Mouse (Mus musculus): ENCODE measurements around the gene Tnfaip2. TPM values are rescaled to one million over a fixed set of nuclear protein-coding genes. Genes with fewer than 3 reads are reported as not detected.

Gene Tnfaip2
- polyA plus RNA-seq, 1 experiment from 2014 or later: 3.0 TPM

DNA sequence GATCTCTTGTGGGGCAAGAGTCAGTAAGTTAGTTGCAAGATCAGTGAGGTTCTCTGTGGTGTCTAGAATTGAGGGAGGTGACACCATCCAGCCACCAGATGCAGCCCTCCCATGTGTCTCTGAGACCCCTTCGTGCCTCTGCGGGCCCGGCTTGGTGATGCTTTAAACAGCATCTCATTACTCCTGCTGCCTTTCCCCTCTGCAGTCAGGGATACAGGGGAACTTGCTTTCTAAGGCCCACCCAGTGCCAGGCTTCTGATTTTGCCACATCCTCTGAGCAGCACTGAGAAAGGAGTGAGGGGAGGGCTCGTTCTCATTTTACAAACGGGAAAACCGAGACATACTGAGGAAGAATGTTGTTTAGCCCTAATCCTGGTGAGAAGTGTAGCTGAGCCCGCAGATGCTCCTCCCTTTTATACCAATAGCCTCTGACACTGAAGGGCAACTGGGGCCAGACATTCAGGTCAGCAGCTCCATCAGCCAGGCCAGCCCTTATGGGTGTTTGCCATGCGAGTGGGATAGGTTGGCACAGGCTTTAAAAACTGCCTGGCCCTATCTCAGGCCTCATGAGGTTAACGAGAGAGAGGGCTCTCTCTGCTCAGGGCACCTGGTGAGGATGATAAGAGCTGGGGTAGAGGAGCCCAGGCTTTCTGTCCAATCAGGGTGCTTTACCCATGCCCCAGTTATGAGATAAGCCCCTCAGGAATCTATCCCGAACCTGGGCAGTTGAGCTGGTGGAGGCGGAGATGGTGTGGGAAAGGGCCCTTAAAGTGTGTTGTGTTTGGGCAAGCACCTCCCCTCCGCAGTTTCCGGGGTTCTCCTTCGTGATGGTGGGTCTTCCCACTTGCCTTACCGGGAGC lies 972 bp downstream of the Tnfaip2 start:
- Histone ChIP-seq H3K4me3 (peak overlapping the region; percentile 58), H3K9me3 (no peaks in the 10 kb centered on the region), H3K36me3 (no peaks in the 10 kb centered on the region), H3K27ac (peak overlapping the region; percentile 62; the same call in 1 of the 2 replicates), H3K27me3 (ENCODE audit: insufficient read depth, poor library complexity, severe bottlenecking) (peaks cover 92% of the 10 kb centered on the region), H3K4me1 (replicated peaks) (peaks cover 61% of the 10 kb centered on the region)
- 10% methylated on average over 15 of the region's 15 CpGs for WGBS
- DNase-seq (ENCODE audit: low spot score): peak; percentile 36

DNA sequence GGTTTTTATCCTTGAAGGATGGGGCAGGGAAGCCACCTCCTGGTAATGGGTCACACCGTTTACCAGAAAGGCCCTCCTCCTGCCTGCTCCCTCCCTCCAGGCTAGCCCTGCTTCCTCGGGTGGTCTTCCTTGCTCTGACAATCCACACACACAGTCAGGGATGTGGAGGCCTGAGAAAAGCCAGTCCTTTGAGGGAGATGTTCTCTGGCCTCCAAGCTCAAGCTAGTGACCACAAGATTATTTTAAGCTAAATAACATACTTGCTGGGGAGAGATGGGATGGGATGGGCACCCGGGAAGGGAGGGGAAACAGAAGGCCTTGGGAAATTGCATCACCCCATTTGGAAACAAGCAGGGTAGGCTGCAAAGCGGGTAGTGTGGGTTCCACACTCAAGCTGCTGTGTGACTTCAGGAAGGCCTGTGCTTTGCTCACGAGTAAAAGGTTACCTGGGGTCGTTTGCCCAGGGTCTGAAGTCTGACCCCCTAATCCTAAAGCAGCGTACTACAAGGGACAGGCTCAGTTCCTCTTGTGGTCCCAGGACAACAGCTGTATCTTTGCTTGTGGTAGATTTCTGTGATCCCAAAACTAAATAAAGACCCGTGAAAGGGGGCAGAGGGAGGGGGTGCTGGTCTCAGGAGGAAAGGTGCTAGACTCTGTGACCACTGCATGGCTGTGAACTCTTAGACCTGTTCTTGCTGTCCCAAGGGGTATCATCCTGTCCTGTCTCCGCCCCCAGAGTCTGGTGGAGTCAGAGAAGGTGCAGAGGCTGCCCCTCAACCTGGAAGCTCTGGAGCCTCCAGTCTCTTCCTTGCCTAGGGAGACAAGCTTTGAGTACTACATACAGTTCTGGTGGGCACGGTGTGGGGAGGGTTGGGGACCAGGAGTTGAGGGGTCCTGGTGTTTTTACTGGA lies 1.9 kb downstream of the Tnfaip2 start:
- 21% methylated on average over 10 of the region's 10 CpGs for WGBS
- Histone ChIP-seq H3K4me3 (0 out of 2 replicates have a peak overlapping the region, but pooled peaks have one; percentile 58), H3K4me1 (replicated peaks) (peaks cover 71% of the 10 kb centered on the region)

DNA sequence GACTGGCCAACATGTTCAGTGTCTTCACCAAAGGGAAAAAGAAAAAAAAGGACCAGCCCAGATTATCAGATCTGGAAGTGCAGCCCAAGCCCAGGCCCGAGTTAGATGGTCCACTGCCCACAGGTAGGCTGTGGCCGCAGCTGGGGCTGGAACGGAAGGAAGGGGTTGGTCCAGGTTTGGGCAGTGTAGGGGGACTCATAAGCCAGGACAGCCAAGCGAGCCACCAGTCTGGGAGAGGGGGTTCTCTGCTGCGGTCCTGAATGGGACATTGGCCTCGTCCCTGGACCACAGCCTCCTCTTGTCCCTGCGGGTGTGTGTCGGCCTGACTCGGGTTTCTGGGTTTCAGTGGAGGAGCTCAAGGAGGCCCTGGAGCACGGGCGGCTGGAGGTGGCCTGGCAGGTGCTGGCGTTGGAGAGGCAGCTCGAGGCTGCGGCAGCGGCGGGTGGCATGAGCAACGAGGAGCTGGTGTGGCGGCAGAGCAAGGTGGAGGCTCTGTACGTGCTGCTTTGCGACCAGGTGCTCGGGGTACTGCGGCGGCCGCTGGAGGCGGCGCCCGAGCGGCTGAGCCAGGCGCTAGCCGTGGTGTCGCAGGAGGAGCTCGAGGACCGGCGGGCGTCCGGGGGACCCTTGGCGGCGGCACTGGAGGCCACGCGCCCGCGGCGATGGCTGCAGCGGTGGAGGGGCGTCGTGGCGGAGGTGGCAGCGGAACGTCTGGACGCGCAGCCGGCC lies 3.1 kb downstream of the Tnfaip2 start:
- DNase-seq (ENCODE audit: low spot score): no peak
- H3K36me3 ChIP-seq: no peaks in the 10 kb centered on the region
- H3K4me1 ChIP-seq (replicated peaks): peaks cover 82% of the 10 kb centered on the region
- 3% methylated on average over 52 of the region's 52 CpGs for WGBS
- H3K27me3 ChIP-seq (ENCODE audit: insufficient read depth, poor library complexity, severe bottlenecking): peaks cover 100% of the 10 kb centered on the region
- peak overlapping the region; percentile 44 for H3K4me3 ChIP-seq
- no peak overlapping the region for H3K27ac ChIP-seq
- no peaks in the 10 kb centered on the region for H3K9me3 ChIP-seq

More for the DNA sequence above, 1.9 kb downstream of the Tnfaip2 start:
- no peaks in the 10 kb centered on the region for H3K36me3 ChIP-seq
- no peaks in the 10 kb centered on the region for H3K9me3 ChIP-seq
- H3K27me3 ChIP-seq (ENCODE audit: insufficient read depth, poor library complexity, severe bottlenecking): peaks cover 96% of the 10 kb centered on the region
- H3K27ac ChIP-seq: no peak overlapping the region
- DNase-seq (ENCODE audit: low spot score): no peak

DNA sequence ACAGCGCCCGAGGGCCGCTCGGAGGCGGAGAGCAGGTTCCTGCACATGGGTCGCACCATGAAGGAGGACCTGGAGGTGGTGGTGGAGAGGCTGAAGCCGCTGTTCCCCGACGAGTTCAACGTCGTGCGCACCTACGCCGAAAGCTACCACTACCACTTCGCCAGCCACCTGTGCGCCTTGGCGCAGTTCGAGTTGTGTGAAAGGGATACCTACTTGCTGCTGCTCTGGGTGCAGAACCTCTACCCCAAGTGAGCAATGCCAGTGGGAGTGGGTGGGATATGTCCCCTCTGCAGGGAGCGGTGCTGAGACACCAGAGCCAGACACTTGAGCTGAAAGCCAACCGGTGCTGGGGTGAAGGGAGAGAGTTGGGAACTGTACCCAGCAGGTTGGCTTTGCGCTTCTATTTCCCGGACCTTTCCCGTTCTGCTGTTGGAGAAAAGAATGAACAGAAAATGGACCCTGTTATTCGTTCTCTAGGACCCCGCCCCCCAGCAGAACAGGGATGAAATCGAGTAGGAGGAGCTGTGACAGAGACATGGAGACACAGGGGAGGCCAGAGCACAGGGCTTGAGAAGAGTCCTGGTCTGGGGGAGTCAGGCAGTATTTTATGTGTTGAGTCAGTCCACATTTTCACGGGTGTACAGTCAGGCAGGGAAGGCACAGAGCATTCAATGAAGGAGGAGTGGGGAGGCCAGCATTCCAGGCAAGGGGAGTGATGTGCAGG lies 3.8 kb downstream of the Tnfaip2 start:
- Histone ChIP-seq H3K27me3 (ENCODE audit: insufficient read depth, poor library complexity, severe bottlenecking) (peaks cover 100% of the 10 kb centered on the region), H3K4me3 (peak overlapping the region; percentile 44), H3K9me3 (no peaks in the 10 kb centered on the region), H3K36me3 (no peaks in the 10 kb centered on the region), H3K27ac (no peak overlapping the region), H3K4me1 (replicated peaks) (peaks cover 89% of the 10 kb centered on the region)
- no peak for DNase-seq (ENCODE audit: low spot score)
- WGBS: 4% methylated on average over 27 of the region's 27 CpGs

DNA sequence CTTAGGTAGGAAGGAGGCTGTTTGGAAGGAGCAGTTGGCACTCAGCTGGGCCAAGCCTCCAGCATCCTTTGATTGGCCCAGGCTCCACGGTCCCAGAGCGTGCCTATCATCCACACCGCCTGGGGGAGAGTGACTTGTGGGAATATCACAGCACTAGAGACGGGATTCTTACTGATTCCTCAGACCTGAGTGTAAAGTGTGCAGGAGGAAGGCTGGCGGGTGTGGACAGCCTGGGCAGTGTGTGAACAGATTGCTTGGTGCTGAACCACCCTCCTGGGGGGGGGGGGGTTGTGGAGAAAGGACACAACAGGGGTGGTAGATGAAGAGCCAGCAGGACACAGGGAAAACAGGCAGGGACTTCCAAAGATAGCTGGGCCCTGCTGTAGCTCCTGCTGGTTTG lies 4.5 kb downstream of the Tnfaip2 start:
- peaks cover 84% of the 10 kb centered on the region for H3K4me1 ChIP-seq (replicated peaks)
- 20% methylated on average over 5 of the region's 5 CpGs for WGBS
- H3K27ac ChIP-seq: no peak overlapping the region
- DNase-seq (ENCODE audit: low spot score): no peak
- no peaks in the 10 kb centered on the region for H3K9me3 ChIP-seq
- H3K36me3 ChIP-seq: no peaks in the 10 kb centered on the region
- H3K27me3 ChIP-seq (ENCODE audit: insufficient read depth, poor library complexity, severe bottlenecking): peaks cover 100% of the 10 kb centered on the region
- H3K4me3 ChIP-seq: 0 out of 2 replicates have a peak overlapping the region, but pooled peaks have one; percentile 1

DNA sequence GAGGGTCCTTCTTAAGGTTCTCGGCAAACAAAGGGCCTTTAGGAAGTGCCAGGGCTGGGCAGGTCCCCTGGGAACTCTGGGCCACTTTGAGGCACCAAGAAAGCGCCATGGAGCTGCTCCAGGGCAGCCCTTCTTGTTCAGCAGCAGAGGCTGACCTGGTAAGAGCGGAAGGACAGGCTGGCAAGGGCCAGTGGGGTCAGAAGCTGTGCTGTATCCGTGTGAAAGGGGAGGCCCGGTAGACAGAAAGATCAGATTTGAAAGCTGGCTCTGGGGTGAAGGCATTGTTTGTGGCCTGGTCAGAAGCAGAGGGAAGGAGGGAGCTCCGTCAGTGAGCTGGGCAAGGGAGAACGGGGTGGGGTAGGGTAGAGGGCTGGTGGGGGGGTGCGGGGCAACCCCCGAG lies 5.1 kb downstream of the Tnfaip2 start:
- Histone ChIP-seq H3K4me3 (0 out of 2 replicates have a peak overlapping the region, but pooled peaks have one; percentile 3), H3K36me3 (no peaks in the 10 kb centered on the region), H3K27me3 (ENCODE audit: insufficient read depth, poor library complexity, severe bottlenecking) (peaks cover 100% of the 10 kb centered on the region), H3K4me1 (replicated peaks) (peaks cover 78% of the 10 kb centered on the region), H3K27ac (no peak overlapping the region), H3K9me3 (no peaks in the 10 kb centered on the region)
- no peak for DNase-seq (ENCODE audit: low spot score)
- WGBS: 15% methylated on average over 9 of the region's 9 CpGs

DNA sequence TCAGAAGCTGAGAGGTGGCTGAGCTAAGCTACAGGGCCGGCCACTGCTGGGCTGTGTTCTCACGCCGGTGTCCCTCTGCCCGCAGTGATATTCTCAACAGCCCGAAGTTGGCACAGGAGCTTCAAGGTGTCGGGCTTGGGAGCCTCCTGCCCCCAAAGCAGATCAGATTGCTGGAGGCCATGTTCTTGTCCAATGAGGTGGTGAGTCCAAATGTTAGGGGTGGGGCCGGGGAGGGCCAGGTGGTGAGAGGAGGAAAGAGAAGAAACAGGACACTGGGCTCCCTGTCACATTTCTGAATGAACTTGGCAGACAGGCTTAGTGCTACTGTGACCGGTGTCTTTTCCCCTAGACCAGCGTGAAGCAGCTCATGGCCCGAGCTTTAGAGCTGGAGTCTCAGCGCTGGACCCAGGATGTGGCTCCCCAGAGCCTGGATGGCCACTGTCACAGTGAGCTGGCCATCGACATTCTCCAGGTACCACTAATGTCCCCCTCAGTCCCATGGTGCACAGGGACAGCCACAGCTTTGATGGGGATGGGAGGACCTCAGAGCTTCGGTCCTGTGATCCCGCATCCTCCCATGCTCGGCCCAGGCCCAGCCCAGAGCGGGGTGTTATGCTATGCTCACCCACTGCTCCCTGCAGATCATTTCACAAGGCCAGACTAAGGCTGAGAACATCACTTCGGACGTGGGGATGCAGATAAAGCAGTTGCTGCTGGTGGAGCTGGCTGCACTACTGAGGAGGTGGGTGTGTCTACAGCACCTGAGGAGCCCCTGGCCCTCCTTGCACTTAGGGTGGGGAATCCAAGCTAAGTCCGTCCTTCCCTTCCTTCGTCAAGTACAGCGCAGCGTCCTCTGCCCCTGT lies 5.9 kb downstream of the Tnfaip2 start:
- peaks cover 70% of the 10 kb centered on the region for H3K4me1 ChIP-seq (replicated peaks)
- 18% methylated on average over 22 of the region's 22 CpGs for WGBS
- H3K27ac ChIP-seq: no peak overlapping the region
- no peaks in the 10 kb centered on the region for H3K36me3 ChIP-seq
- peaks cover 99% of the 10 kb centered on the region for H3K27me3 ChIP-seq (ENCODE audit: insufficient read depth, poor library complexity, severe bottlenecking)
- DNase-seq (ENCODE audit: low spot score): no peak
- H3K9me3 ChIP-seq: no peaks in the 10 kb centered on the region
- 0 out of 2 replicates have a peak overlapping the region, but pooled peaks have one; percentile 5 for H3K4me3 ChIP-seq

DNA sequence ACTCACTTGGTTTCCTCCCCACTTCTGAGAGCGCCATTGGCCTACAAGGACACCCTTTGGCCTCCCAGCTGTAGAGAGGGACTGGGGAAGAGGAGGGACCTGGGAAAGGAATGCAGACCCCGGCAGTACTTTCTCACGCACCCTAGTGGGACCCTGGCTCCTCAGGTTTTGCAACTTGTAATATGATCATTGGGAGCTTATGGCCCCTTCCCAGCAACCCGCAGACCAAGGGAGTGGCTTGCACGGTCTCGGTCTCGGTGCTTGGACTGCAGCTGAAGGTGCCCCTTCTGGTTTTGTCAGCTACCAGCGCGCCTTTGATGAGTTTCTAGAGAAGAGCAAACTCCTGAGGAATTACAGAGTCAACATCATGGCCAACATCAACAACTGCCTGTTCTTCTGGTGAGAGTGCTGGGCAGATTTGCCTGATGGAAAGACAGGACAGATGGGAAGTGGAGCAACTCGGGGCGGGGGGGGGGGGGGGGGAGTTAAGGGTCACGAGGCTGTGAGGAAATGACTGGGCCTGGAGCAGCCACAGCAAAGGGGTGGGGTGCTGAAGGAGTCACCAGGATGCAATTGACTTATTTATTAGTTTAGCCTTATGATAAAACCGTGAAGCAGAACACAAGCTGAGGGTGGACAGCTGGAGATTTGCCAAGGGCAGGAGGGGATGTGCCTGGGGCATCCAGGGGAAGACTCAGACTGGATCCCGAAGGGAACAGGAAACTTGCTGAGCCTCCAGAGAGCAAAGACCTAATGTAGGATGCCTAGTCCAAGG lies 6.8 kb downstream of the Tnfaip2 start:
- no peaks in the 10 kb centered on the region for H3K9me3 ChIP-seq
- H3K36me3 ChIP-seq: no peaks in the 10 kb centered on the region
- peaks cover 99% of the 10 kb centered on the region for H3K27me3 ChIP-seq (ENCODE audit: insufficient read depth, poor library complexity, severe bottlenecking)
- H3K4me3 ChIP-seq: 0 out of 2 replicates have a peak overlapping the region, but pooled peaks have one; percentile 4
- peaks cover 62% of the 10 kb centered on the region for H3K4me1 ChIP-seq (replicated peaks)
- H3K27ac ChIP-seq: 0 out of 2 replicates have a peak overlapping the region, but pooled peaks have one; percentile 20
- WGBS: 19% methylated on average over 14 of the region's 14 CpGs
- no peak for DNase-seq (ENCODE audit: low spot score)

DNA sequence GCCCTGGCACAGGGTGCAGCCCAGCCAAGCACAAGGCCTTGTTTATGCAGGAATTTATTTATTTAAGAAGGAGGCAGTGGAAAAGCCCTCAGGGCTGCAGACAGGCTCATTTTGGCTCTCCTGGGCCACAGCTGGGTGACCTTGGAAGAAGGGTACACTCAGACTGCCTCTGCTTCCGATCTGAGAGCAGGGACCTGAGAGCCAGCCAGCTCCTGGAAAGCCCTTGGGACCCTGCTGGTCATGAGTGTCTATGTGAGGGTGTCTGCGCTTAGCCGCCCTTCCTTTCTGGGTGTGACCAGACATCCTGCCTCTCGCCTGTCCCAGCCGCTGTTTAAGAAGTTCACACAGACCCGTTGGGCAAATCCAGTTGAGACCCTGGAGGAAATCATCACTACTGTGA lies 8.1 kb downstream of the Tnfaip2 start:
- WGBS: 40% methylated on average over 6 of the region's 6 CpGs
- no peaks in the 10 kb centered on the region for H3K36me3 ChIP-seq
- H3K4me3 ChIP-seq: no peak overlapping the region
- H3K27ac ChIP-seq: 0 out of 2 replicates have a peak overlapping the region, but pooled peaks have one; percentile 20
- H3K27me3 ChIP-seq (ENCODE audit: insufficient read depth, poor library complexity, severe bottlenecking): peaks cover 99% of the 10 kb centered on the region
- H3K4me1 ChIP-seq (replicated peaks): peaks cover 58% of the 10 kb centered on the region
- no peaks in the 10 kb centered on the region for H3K9me3 ChIP-seq
- no peak for DNase-seq (ENCODE audit: low spot score)

DNA sequence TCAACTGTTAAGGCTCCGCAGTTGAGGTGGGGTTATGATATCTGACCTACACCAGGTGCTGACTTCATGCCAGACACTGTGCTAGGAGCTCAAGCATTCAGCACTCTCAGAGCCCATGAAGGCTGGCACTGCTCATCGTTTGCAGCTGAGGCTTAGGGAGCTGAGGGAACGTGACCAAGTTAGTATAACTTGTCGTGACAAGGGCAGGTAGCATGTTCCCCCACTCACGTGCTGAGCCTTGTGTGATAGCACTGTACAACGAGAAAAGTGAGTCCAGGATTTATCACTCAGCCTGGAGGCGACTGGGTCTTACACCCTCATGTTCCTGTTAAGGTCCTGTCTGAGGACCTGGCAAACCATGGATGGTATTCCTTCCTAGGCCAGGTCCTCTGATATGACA lies 9.3 kb downstream of the Tnfaip2 start:
- 84% methylated on average over 7 of the region's 7 CpGs for WGBS
- peaks cover 99% of the 10 kb centered on the region for H3K27me3 ChIP-seq (ENCODE audit: insufficient read depth, poor library complexity, severe bottlenecking)

More for the DNA sequence above, 9.3 kb downstream of the Tnfaip2 start:
- Histone ChIP-seq H3K27ac (no peak overlapping the region), H3K4me3 (no peak overlapping the region), H3K36me3 (no peaks in the 10 kb centered on the region), H3K4me1 (replicated peaks) (peaks cover 56% of the 10 kb centered on the region), H3K9me3 (no peaks in the 10 kb centered on the region)
- DNase-seq (ENCODE audit: low spot score): no peak

Data from hindbrain, embryonic 10.5 days (tissue).